Mouse (Mus musculus) natural killer cell, adult 2 months (primary cell): Measurements from ENCODE around the gene Gm36245.
"Not testable (repeated sequence)": the region's sequence is repeated elsewhere in the genome, so short reads cannot be mapped to it uniquely, and the experiment has no call there.

Experiments
- DNase-seq, 2 experiments: peaks; one replicate each; pipeline ENCODE4 v3.0.0; 2022; ENCODE audit warnings: low spot score in 2 of 2

The Gm36245 gene

DNA sequence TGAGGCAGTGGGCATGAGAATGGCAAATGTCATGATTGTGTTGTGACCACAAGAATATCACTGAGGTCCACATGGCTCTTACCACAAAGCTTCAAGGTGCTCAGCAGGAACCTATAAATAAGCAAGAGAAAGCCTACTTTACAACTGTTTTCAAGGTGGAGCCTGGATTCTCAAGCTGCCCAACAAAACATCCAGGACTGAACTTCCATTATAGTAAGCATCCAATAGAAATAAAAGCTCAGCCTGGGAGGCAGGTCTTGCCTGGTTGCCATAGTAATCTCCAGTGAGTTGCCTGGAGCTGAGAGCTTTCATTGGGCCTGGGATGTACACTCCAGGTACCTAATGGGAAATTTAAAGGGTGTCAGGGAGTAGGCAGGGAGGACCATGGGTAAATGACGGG lies at the start of gene Gm36245:
Gene Gm36245, plus strand, starts transcription at position 301 of the 400 bp plus-strand sequence.
- no peak for DNase-seq

DNA sequence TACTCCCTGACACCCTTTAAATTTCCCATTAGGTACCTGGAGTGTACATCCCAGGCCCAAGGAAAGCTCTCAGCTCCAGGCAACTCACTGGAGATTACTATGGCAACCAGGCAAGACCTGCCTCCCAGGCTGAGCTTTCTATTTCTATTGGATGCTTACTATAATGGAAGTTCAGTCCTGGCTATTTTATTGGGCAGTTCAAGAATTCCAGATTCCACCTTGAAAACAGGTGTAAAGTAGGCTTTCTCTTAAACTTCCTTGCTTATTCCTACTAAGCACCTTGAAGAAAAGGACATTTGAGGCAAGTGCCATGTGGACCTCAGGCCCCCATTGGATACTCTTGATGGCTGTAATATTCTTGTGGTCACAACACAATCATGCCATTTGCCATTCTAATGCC lies 37.3 kb upstream of the Gm36245 start, which contains the start of gene 1700025B11Rik:
Gene 1700025B11Rik, minus strand, starts transcription at position 101 of the 400 bp plus-strand sequence.
- no peak for DNase-seq

GRCm38 (mm10) chr15:77563219-77563618 lies 35.8 kb upstream of the Gm36245 start:
- no peak for DNase-seq

DNA sequence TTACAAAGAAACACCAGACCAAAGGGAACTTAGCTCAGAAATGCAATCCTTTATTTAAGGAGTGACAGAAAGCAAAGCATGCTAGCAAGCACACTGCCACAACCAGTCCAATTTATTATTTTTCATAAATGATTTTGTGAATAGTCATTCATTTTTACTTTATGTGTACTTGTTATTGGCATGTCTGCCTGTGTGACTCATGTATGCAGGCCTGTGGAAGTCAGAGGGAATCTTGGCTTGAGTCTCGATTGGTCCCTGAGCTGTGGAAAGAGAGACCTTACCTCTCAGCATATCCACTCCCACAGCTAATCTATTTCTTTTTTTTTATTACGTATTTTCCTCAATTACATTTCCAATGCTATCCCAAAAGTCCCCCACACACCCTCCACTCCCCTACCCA lies 20.3 kb upstream of the Gm36245 start:
- DNase-seq, result no peak

DNA sequence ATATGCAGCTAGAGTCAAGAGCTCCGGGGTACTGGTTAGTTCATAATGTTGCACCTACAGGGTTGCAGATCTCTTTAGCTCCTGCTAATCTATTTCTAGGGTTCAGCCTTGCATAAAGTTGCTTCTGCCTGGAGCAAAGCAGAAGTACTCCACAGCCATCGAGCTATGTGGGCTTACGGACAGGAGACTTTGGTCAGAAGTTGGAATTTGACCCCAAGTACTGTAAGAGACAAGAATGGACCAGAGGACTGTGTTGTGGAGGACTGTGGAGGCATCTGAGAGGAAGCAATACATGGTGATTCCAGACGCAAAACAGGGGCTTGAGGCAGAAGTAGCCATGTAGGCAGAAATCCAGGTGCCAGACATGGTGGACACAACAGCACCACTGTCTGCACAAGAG lies 19.7 kb upstream of the Gm36245 start:
- no peak for DNase-seq

GRCm38 (mm10) chr15:77581681-77582080 lies 17.4 kb upstream of the Gm36245 start:
- no peak for DNase-seq

DNA sequence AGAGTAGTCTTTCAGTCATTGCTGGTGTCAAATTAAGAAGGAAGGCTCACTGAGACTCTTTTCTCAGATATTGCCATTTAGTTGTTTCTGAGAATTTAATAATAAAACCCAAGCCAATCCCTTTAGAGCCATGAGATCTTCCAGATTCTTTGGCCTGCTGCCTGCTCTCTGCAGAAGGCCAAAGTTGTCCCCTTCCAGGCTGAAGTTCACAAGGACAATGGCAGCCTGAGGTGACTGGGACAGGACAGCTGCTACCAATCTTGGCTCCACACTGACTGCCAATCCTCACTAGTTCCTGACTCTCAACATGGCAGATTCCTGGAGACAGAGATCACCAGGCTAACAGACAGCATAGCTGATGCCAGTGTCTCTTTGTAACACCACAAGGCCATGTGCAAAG lies 12.0 kb upstream of the Gm36245 start:
- no peak for DNase-seq

DNA sequence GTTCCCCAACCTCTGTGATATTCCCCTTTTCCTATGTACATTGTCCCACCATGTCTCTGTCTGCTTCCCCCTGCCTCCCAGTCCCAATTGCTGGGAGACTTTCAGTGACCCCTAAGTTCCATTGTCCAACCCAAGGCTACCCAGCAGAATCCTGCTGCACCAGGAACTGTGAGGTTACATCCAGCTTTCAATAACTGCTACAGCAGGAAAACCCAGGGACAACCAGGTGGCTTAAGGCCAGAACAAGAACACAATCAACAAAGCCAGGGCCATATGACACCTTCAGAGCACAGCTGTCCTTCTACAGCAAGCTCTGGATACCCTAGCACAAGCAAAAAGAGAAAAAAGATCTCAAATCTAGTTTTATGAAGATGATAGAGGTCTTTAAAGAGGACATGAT lies 10.1 kb upstream of the Gm36245 start:
- DNase-seq, result no peak

DNA sequence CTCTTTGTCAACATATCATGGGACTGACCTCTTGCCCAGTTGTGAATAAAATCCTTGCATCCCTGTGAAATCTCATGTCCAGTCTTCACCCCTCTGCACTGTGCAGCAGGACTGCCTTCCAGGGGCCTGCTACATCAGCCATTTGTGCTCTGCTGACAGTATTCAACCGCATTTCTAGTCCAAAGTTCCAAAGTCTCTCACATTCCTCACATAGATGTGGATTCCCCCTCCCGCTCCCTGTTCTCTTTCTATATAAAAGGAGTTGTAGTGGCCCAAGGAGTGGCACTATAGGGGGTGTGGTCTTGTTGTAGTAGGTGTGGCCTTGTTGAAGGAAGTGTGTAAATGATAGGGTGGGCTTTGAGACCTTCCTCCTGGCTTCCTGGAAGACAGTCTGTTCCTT lies 8.2 kb upstream of the Gm36245 start:
- no peak for DNase-seq

DNA sequence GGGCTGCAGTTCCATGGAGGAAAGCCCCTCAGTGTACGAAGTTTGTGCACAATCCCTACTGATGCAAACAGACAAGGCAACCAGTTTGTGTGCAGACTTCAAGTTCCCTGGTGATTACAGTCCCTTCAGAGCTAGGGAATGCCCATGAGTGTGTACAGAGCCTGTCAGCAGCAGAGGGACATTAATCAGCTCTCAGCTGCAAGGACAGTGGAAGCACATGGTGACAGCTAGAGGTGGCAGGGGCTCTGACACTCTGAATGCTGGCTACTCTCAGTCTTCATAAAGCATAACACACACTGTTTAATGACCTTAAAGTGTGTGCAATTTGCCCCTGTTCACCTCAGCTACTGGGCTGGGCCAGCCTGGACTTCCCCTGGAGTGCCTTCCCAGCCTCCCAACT lies 5.5 kb upstream of the Gm36245 start:
- DNase-seq, result no peak

DNA sequence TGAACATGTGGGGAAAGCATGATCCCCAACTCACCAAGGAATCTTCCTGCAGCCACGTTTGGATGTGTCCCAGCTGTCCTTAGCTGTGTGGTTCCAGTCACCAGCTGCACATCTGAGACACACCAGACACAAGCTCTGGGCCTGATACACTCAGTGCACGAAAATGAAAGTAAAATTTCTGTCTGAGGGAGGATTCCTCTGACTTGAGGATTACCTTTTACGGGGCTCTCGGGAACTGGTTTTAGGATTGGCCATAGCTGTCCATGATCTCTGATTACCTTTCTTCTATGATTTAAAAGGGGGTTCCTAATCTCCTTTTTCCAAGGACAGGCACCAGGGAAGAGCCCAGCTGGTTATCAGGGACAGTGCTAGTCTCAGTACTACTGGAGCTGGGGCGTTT lies 3.1 kb upstream of the Gm36245 start, which contains the start of gene Apol10b:
Gene Apol10b, minus strand, starts transcription at position 165 of the 400 bp plus-strand sequence.
- DNase-seq, result no peak

DNA sequence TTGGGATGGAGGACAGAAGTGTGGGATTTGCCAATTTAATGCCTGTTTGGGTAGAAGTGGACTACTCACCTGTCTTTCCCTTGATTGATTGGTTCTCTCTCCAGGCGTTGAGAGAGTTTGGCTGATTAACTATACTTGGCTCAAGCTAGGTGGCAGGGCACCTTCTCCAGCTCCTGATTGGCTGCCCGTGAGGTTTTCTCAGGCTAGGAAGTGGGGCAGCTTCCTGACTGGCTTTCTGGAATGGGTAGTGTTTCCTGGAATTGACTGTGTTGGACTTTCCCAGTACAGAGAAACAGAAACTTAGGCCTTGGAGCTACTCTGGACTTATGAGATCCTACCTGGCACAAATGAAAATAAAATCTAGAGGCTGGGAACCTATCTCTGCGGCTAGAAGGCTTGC lies 629 bp upstream of the Gm36245 start:
- no peak for DNase-seq

GRCm38 (mm10) chr15:77606069-77606468 lies 7.0 kb downstream of the Gm36245 start:
- DNase-seq, result no peak

DNA sequence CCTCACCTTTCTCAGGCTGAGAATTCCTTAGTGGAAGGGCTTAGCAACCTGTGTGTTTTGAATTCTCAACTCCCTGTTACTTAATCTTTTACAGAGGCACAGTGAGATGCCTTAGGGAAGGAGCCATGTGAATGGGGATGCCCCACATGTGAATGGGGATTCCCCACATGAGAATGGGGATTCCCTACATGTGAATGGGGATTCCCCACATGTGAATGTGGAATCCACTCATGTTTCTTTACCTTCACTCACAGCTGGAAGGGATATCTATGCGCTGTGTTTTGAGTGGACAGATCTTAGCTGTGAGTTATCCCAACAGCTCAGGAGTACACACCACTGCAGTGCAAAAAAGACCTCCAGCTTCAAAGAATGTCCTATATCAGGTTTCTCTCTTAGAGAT lies 25.7 kb downstream of the Gm36245 start:
- DNase-seq, result no peak

GRCm38 (mm10) chr15:77626471-77626870 lies 27.4 kb downstream of the Gm36245 start:
- DNase-seq, result not testable (repeated sequence)

GRCm38 (mm10) chr15:77628647-77629046 lies 29.6 kb downstream of the Gm36245 start:
- DNase-seq, result not testable (repeated sequence)

- DNase-seq, result not testable (repeated sequence)
These were observed 30.8 kb downstream of the Gm36245 start for GRCm38 (mm10) chr15:77629822-77630221.

DNA sequence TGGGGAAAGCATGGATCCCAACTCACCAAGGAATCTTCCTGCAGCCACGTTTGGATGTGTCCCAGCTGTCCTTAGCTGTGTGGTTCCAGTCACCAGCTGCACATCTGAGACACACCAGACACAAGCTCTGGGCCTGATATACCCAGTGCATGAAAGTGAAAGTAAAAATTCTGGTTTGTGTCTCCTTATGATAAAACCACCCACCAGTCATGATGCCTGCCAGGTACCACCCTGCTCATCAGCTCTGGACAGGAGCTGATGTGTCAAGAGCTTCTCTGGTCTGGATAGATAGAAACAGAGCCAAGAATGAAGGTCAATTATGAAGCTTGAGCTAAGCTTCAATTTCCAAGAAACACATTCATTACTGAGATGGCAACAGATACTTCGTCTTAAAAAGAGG lies 44.1 kb downstream of the Gm36245 start, which contains the start of gene Apol11b:
Gene Apol11b, minus strand, starts transcription at position 111 of the 400 bp plus-strand sequence.
- DNase-seq, result not testable (repeated sequence)

DNA sequence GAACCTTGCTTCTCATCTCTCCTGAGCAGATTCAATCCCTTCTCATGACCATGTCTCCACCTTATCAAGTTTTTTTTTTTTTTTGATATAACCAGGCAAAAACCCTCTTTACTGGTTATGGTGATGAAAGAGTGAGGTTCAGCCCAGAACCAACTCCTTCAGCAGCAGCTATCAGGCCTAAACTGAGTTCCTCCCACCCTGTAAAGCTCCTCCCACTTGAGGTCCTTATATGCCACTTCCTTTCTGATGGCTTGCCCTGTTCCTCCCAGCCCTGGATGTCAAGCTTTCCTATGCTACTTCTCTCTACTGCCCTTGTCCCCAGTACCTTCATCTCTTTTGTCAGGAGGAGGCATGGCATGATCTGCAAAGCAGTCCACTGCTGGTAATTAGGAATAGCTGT lies 52.1 kb downstream of the Gm36245 start:
- DNase-seq, result not testable (repeated sequence)
